Mouse (Mus musculus): Measurements from ENCODE around the gene Sgms2.

The Sgms2 gene

GRCm38 (mm10) chr3:131294503-131294902, 196.7 kb downstream of the Sgms2 start:
- peaks cover 24% of the 10 kb centered on the region for H3K27me3 ChIP-seq (ENCODE audit: insufficient read depth, low read length)
- H3K36me3 ChIP-seq (ENCODE audit: insufficient read depth, low read length) = no peaks in the 10 kb centered on the region

DNA sequence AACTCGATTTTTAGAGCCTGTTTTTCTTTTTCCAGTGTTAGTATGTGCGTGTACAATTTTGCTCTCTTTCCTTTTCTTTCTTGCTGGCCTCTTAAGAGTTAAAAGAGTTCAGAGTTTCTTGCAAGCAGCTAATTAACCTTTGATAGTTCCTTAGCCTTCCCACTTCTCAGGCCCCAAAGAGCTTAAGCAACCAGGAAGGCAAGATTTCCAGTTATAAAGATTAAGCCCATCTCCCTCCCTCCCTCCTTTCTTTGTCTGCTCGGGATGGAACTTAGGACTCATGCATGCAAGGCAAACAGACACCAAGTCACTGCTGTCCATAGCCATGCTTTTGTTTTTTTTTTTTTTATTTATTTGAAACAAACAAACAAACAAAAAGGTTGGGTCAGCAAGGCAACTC, 198.3 kb downstream of the Sgms2 start:
- Histone ChIP-seq H3K4me1 (replicated peaks; ENCODE audit: low read depth, low read length) (peaks cover 27% of the 10 kb centered on the region), H3K9me3 (ENCODE audit: low read length) (no peaks in the 10 kb centered on the region), H3K36me3 (ENCODE audit: insufficient read depth, low read length) (no peaks in the 10 kb centered on the region), H3K4me3 (replicated peaks; ENCODE audit: low read length) (no peak overlapping the region), H3K27me3 (ENCODE audit: insufficient read depth, low read length) (peaks cover 13% of the 10 kb centered on the region)
- TF ChIP-seq CTCF (conservative IDR thresholded peaks at IDR 0.05; ENCODE audit: low read length) (no peak), POU5F1 (IDR thresholded peaks at IDR 0.05; ENCODE audit: borderline replicate concordance, low read length) (no peak), NANOG (IDR thresholded peaks at IDR 0.05; ENCODE audit: borderline replicate concordance, low read length) (no peak)

More at GRCm38 (mm10) chr3:131294503-131294902, 196.7 kb downstream of the Sgms2 start:
- Histone ChIP-seq H3K4me3 (replicated peaks; ENCODE audit: low read length) (no peak overlapping the region), H3K4me1 (replicated peaks; ENCODE audit: low read depth, low read length) (peaks cover 36% of the 10 kb centered on the region), H3K9me3 (ENCODE audit: low read length) (no peaks in the 10 kb centered on the region)
- TF ChIP-seq POU5F1 (IDR thresholded peaks at IDR 0.05; ENCODE audit: borderline replicate concordance, low read length) (no peak), NANOG (IDR thresholded peaks at IDR 0.05; ENCODE audit: borderline replicate concordance, low read length) (no peak), CTCF (conservative IDR thresholded peaks at IDR 0.05; ENCODE audit: low read length) (no peak)

GRCm38 (mm10) chr3:131292349-131292748, 198.9 kb downstream of the Sgms2 start:
- no peaks in the 10 kb centered on the region for H3K9me3 ChIP-seq (ENCODE audit: low read length)
- H3K4me1 ChIP-seq (replicated peaks; ENCODE audit: low read depth, low read length) = peaks cover 27% of the 10 kb centered on the region
- TF ChIP-seq POU5F1 (IDR thresholded peaks at IDR 0.05; ENCODE audit: borderline replicate concordance, low read length) (no peak), CTCF (conservative IDR thresholded peaks at IDR 0.05; ENCODE audit: low read length) (no peak), NANOG (IDR thresholded peaks at IDR 0.05; ENCODE audit: borderline replicate concordance, low read length) (no peak)
- H3K27me3 ChIP-seq (ENCODE audit: insufficient read depth, low read length) = peaks cover 15% of the 10 kb centered on the region
- H3K4me3 ChIP-seq (replicated peaks; ENCODE audit: low read length) = no peak overlapping the region
- H3K36me3 ChIP-seq (ENCODE audit: insufficient read depth, low read length) = no peaks in the 10 kb centered on the region

DNA sequence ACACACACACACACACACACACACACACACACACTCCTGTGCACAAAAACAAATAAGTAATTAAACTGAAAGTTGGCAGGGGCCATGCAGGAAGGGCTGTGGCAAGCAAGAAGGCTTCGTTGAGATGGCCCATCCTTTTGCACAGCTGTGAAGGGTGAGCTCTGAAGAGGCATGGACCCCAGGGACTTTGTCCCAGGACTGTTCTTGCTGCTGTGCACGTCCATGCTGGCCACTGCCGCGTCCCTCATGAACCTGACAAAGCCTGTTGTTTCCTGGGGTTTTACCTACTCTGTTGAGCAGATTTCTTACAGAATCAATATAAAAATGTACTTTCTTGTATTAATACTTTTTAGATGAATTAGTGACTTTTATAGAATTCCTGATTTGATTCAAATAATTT, 199.3 kb downstream of the Sgms2 start:
- peaks cover 15% of the 10 kb centered on the region for H3K27me3 ChIP-seq (ENCODE audit: insufficient read depth, low read length)
- H3K4me1 ChIP-seq (replicated peaks; ENCODE audit: low read depth, low read length) = peaks cover 27% of the 10 kb centered on the region
- no peaks in the 10 kb centered on the region for H3K9me3 ChIP-seq (ENCODE audit: low read length)
- H3K4me3 ChIP-seq (replicated peaks; ENCODE audit: low read length) = no peak overlapping the region
- no peaks in the 10 kb centered on the region for H3K36me3 ChIP-seq (ENCODE audit: insufficient read depth, low read length)
- TF ChIP-seq CTCF (conservative IDR thresholded peaks at IDR 0.05; ENCODE audit: low read length) = no peak
- TF ChIP-seq NANOG (IDR thresholded peaks at IDR 0.05; ENCODE audit: borderline replicate concordance, low read length) = no peak
- no peak for TF ChIP-seq POU5F1 (IDR thresholded peaks at IDR 0.05; ENCODE audit: borderline replicate concordance, low read length)

GRCm38 (mm10) chr3:131274151-131274550, 217.1 kb downstream of the Sgms2 start:
- peaks cover 26% of the 10 kb centered on the region for H3K9me3 ChIP-seq (ENCODE audit: low read length)
- TF ChIP-seq NANOG (IDR thresholded peaks at IDR 0.05; ENCODE audit: borderline replicate concordance, low read length) (no peak), POU5F1 (IDR thresholded peaks at IDR 0.05; ENCODE audit: borderline replicate concordance, low read length) (no peak), CTCF (conservative IDR thresholded peaks at IDR 0.05; ENCODE audit: low read length) (no peak)
- peaks cover 28% of the 10 kb centered on the region for H3K4me1 ChIP-seq (replicated peaks; ENCODE audit: low read depth, low read length)
- no peak overlapping the region for H3K4me3 ChIP-seq (replicated peaks; ENCODE audit: low read length)
- H3K27me3 ChIP-seq (ENCODE audit: insufficient read depth, low read length) = no peaks in the 10 kb centered on the region
- H3K36me3 ChIP-seq (ENCODE audit: insufficient read depth, low read length) = peaks cover 7% of the 10 kb centered on the region

DNA sequence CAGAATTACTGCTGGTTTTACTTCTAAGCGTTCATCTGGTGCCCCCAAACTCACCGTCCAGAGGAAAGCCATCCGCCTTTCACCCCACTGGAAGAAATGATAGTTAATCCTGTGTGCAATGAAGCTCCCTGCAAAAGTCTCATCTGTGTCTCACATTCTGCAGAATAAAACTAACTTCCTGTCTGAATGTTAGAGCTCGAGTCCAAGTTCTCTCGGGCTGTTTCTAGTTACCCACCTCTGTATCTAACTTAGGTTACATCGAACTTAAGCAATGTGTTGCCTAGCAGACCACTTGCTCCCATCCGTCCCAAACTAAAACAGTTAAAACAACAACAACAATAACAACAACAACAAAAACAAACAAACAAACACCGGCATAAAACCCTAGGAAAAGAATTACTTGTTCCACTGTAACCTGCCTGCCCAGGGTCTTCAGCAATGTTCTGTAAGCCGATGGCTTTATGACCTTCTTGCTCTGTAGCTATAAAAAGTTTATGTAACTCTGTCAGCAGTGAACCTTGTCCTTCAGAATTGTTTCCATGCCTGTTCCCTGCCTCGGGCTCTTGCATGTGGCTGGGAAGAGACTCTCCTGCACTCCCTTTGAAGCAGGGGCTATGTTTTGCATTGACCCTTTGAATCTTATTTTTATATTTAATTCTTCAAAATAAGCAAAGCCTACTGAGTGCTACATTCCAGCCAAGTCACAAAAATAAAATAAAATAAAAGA, 218.7 kb downstream of the Sgms2 start:
- Histone ChIP-seq H3K27me3 (ENCODE audit: insufficient read depth, low read length) (no peaks in the 10 kb centered on the region), H3K9me3 (ENCODE audit: low read length) (peaks cover 17% of the 10 kb centered on the region), H3K4me1 (replicated peaks; ENCODE audit: low read depth, low read length) (peaks cover 28% of the 10 kb centered on the region), H3K4me3 (replicated peaks; ENCODE audit: low read length) (no peak overlapping the region; the same call in none of the 2 replicates), H3K36me3 (ENCODE audit: insufficient read depth, low read length) (peaks cover 20% of the 10 kb centered on the region)
- no peak for TF ChIP-seq POU5F1 (IDR thresholded peaks at IDR 0.05; ENCODE audit: borderline replicate concordance, low read length)
- no peak for TF ChIP-seq NANOG (IDR thresholded peaks at IDR 0.05; ENCODE audit: borderline replicate concordance, low read length)
- no peak for TF ChIP-seq CTCF (conservative IDR thresholded peaks at IDR 0.05; ENCODE audit: low read length)

DNA sequence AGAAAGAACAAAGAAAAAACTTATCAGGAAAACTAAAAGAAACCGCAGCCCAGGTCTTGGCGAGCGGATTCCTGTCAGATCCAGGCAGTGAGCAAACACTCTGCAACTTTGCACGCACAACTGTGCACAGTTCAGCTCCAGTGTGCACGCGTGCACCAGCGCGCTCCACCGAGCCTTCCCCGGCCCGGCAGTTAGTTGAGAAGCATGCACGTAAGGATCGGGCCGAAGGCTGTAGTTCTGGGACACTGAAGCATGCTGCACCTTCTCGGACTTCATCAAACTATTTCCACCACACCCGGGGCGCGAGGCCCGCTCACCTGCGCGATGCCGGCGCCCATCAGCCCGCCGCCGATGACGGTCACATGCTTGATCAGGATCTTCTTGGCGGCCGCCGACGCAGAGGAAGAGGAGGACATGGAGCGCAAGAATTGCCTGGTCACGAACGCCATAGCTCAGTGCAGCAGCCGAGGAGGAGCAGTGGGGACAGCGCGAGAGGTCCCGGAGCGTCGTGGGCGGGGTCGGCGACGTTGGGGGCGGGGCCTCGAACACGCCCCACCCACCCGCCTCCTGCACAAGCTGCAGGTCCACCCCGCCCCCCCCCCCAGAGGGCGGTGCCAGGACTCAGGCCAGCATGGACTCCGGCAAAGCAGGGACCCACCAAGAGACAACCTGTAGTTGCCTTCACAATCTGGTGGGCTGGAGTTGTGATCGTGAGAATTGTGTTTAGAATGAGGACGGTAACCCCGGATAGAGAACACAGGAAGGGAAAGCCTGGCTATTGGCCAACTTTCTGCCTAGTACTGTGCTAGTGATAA, 219.4 kb downstream of the Sgms2 start, which contains the start of gene Hadh:
Gene Hadh, minus strand, starts transcription at position 543 of the 815 bp plus-strand sequence.
- TF ChIP-seq POU5F1 (IDR thresholded peaks at IDR 0.05; ENCODE audit: borderline replicate concordance, low read length) = no peak
- TF ChIP-seq CTCF (conservative IDR thresholded peaks at IDR 0.05; ENCODE audit: low read length) = no peak
- no peak for TF ChIP-seq NANOG (IDR thresholded peaks at IDR 0.05; ENCODE audit: borderline replicate concordance, low read length)
- H3K27me3 ChIP-seq (ENCODE audit: insufficient read depth, low read length) = no peaks in the 10 kb centered on the region
- peak within 1 kb of the TSS; percentile 91 for H3K4me3 ChIP-seq (replicated peaks; ENCODE audit: low read length)
- peaks cover 27% of the 10 kb centered on the region for H3K36me3 ChIP-seq (ENCODE audit: insufficient read depth, low read length)
- H3K9me3 ChIP-seq (ENCODE audit: low read length) = peaks cover 11% of the 10 kb centered on the region
- peaks cover 28% of the 10 kb centered on the region for H3K4me1 ChIP-seq (replicated peaks; ENCODE audit: low read depth, low read length)

DNA sequence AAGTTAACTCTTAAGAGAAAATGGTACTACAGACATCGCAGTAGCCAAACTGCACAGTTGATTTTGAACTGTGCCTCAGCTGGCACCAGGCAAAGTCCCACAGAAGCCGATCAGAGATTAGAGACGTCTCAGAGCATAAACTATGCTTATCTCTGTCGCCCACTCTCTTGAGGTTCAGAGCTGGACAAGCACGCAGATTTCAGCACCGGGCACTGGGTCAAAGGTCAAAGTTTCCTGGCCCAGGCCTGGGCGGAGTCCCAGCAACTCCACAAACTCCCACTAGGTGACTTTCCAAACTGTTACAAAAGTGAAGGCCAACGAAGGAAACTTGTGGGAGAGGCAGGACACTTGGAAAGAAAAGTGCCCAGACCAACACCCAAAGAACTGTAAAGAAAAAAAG, 220.1 kb downstream of the Sgms2 start:
- TF ChIP-seq CTCF (conservative IDR thresholded peaks at IDR 0.05; ENCODE audit: low read length) = peak; percentile 38
- TF ChIP-seq POU5F1 (IDR thresholded peaks at IDR 0.05; ENCODE audit: borderline replicate concordance, low read length) = no peak
- Histone ChIP-seq H3K36me3 (ENCODE audit: insufficient read depth, low read length) (peaks cover 31% of the 10 kb centered on the region), H3K9me3 (ENCODE audit: low read length) (peaks cover 7% of the 10 kb centered on the region), H3K27me3 (ENCODE audit: insufficient read depth, low read length) (no peaks in the 10 kb centered on the region), H3K4me1 (replicated peaks; ENCODE audit: low read depth, low read length) (peaks cover 28% of the 10 kb centered on the region), H3K4me3 (replicated peaks; ENCODE audit: low read length) (peak overlapping the region; percentile 91)
